Comparison of ENCODE assay signal across 20 mouse cellular contexts in the genomic region with DNA sequence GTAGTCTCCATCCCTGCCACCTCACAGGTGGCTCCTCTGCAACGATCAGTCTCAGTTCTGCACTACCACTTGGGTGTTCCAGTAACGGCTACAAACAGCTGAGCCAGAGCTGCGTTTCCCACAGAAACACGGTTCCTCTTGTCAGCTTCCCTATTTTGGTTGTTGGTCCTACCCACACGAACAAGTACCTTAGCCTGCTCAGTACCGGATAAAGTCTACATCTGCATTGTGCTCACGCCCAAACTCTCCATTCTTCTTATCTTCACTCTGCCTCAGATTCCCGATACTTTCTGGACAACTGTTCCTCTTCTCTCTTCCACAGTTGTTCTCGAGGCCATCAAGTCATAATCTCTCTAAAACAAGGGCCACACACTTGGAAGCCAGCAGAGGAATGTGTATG. TPM values are rescaled to one million over a fixed set of nuclear protein-coding genes. Genes with fewer than 3 reads are reported as not detected.
DNase-seq lines count a peak whose midpoint lies in the region; ATAC-seq and TF ChIP-seq lines count a peak whose summit lies in the region.
"Had no signal": no experiment of that assay in that cellular context is flagged by ENCODE, and none has a peak within 500 bp of the region (broad histone marks: within the 10 kb centered on the region; RNA-seq: fewer than 3 reads in every experiment).

No protein-coding gene starts in this region.

- TF ChIP-seq EP300 in liver, postnatal 0 days (IDR thresholded peaks at IDR 0.05; ENCODE audit: low read depth), result no peak
- no peak for TF ChIP-seq EP300 in CH12.LX (IDR thresholded peaks at IDR 0.05; ENCODE audit: low read length)

- DNase-seq in liver, postnatal 0 days, result no peak
- no peak for DNase-seq in liver, embryonic 11.5 days (ENCODE audit: low spot score)
- peak; percentile 55 for DNase-seq in CH12.LX (ENCODE audit: extremely low read depth)
- DNase-seq in monocyte, adult 2 months (ENCODE audit: low read depth in 1 of 2, low spot score in 2 of 2), result peak; percentile 16 to 44
- DNase-seq in adrenal gland, postnatal 25 days, result no peak
- DNase-seq: adrenal gland, adult 8-10 months; cerebellum, adult 8-10 months; heart, postnatal 10 days; kidney, adult 18-20 months; kidney, postnatal 25 days; layer of hippocampus, adult 9-11 months; lung, adult 2 months; right cerebral cortex, postnatal 25 days; thymus, adult 18-20 months had no signal

- no peak overlapping the region for H3K9ac ChIP-seq in liver, postnatal 0 days (replicated peaks)
- H3K9ac ChIP-seq in liver, embryonic 11.5 days (ENCODE audit: low read depth, low read length), result no peak overlapping the region
- H3K9ac ChIP-seq in CH12.LX (ENCODE audit: insufficient read depth, low read depth), result peak overlapping the region; percentile 77
- H3K9ac ChIP-seq: neural tube, embryonic 13.5 days had no signal

- TF ChIP-seq CTCF in liver, postnatal 0 days (IDR thresholded peaks at IDR 0.05; ENCODE audit: low read depth), result no peak
- no peak for TF ChIP-seq CTCF in CH12.LX (conservative IDR thresholded peaks at IDR 0.05 in 1 of 2, IDR thresholded peaks at IDR 0.05 in 1 of 2; ENCODE audit: low read depth in 2 of 2, low read length in 2 of 2)
- no peak for TF ChIP-seq CTCF in bone marrow macrophage, adult 2 months (IDR thresholded peaks at IDR 0.05; ENCODE audit: low read depth, low read length)

- 46% methylated on average over 9 of the region's 9 CpGs for WGBS in liver, postnatal 0 days (ENCODE audit: insufficient replicate concordance)
- WGBS in liver, embryonic 11.5 days, result 61% methylated on average over 9 of the region's 9 CpGs

- H3K36me3 ChIP-seq in liver, postnatal 0 days (replicated peaks; ENCODE audit: insufficient read depth, low read length), result peaks cover 26% of the 10 kb centered on the region
- H3K36me3 ChIP-seq in liver, embryonic 11.5 days (ENCODE audit: control insufficient read depth, insufficient read depth, low read length), result peaks cover 20% of the 10 kb centered on the region
- peaks cover 38 to 50% of the 10 kb centered on the region in 2 experiments for H3K36me3 ChIP-seq in CH12.LX (replicated peaks in 1 of 2; ENCODE audit: control insufficient read depth in 1 of 2, insufficient read depth in 1 of 2, low read length in 1 of 2)

- no peaks in the 10 kb centered on the region for H3K9me3 ChIP-seq in liver, postnatal 0 days (ENCODE audit: low read length)
- no peaks in the 10 kb centered on the region for H3K9me3 ChIP-seq in liver, embryonic 11.5 days (ENCODE audit: control insufficient read depth, low read length)
- H3K9me3 ChIP-seq in CH12.LX (replicated peaks; ENCODE audit: low read length), result no peaks in the 10 kb centered on the region
- H3K9me3 ChIP-seq: neural tube, embryonic 13.5 days had no signal

- dilution Hi-C loops in CH12.LX (cut with MboI; ENCODE audit: extremely low pct_ligation_motif_present, extremely low pct_unique_long_range_greater_than_20kb, low sequenced_read_pairs), result no loop called here

- TF ChIP-seq RAD21 in CH12.LX (IDR thresholded peaks at IDR 0.05; ENCODE audit: low read depth, low read length), result no peak

- in situ Hi-C loops in CH12.LX (cut with MboI; ENCODE audit: low pct_ligation_motif_present, low pct_unique_long_range_greater_than_20kb, low sequenced_read_pairs), result no loop called here

- no peak overlapping the region for H3K4me3 ChIP-seq in liver, postnatal 0 days (ENCODE audit: low read depth, low read length)
- H3K4me3 ChIP-seq in liver, embryonic 11.5 days (ENCODE audit: low read depth, low read length), result no peak overlapping the region
- peak overlapping the region in 1 of 3 experiments; percentile 11 for H3K4me3 ChIP-seq in CH12.LX (replicated peaks in 1 of 3; ENCODE audit: low read depth in 2 of 3, low read length in 2 of 3, poor library complexity in 1 of 3)
- 0 out of 2 replicates have a peak overlapping the region, but pooled peaks have one; percentile 3 for H3K4me3 ChIP-seq in bone marrow macrophage, adult 2 months (ENCODE audit: insufficient read depth, low read length)
- H3K4me3 ChIP-seq: heart, adult 2 months had no signal

- no peaks in the 10 kb centered on the region for H3K27me3 ChIP-seq in liver, postnatal 0 days (ENCODE audit: insufficient read depth, low read length)
- H3K27me3 ChIP-seq in liver, embryonic 11.5 days (replicated peaks; ENCODE audit: control insufficient read depth, insufficient read depth, low read length), result no peaks in the 10 kb centered on the region; the same call in 1 of the 2 replicates
- no peaks in the 10 kb centered on the region for H3K27me3 ChIP-seq in CH12.LX (replicated peaks)

- peak overlapping the region; percentile 2; the same call in 1 of the 2 replicates for H3K27ac ChIP-seq in liver, postnatal 0 days (ENCODE audit: low read depth)
- H3K27ac ChIP-seq in liver, embryonic 11.5 days (ENCODE audit: low read depth, low read length), result no peak overlapping the region
- no peak overlapping the region for H3K27ac ChIP-seq in CH12.LX (ENCODE audit: insufficient read depth, low read depth)
- no peak overlapping the region for H3K27ac ChIP-seq in bone marrow macrophage, adult 2 months (ENCODE audit: insufficient read depth, low read depth, low read length)
- H3K27ac ChIP-seq: heart, adult 2 months; neural tube, embryonic 13.5 days had no signal

- no peak for ATAC-seq in liver, postnatal 0 days
- no peak for ATAC-seq in liver, embryonic 11.5 days (replicated peaks; ENCODE audit: low FRiP score)
- ATAC-seq in inflammation-experienced regulatory T-cells, adult 6 months, result no peak
- ATAC-seq: hindbrain, embryonic 16.5 days had no signal

- peaks cover 21% of the 10 kb centered on the region for H3K79me2 ChIP-seq in CH12.LX (replicated peaks; ENCODE audit: control insufficient read depth, extremely low read depth, insufficient read depth, poor library complexity, severe bottlenecking)

- H3K4me1 ChIP-seq in liver, postnatal 0 days (ENCODE audit: insufficient read depth), result peaks cover 8% of the 10 kb centered on the region
- H3K4me1 ChIP-seq in liver, embryonic 11.5 days (replicated peaks; ENCODE audit: control insufficient read depth, insufficient read depth, low read length), result peaks cover 8% of the 10 kb centered on the region
- H3K4me1 ChIP-seq in CH12.LX (ENCODE audit: control insufficient read depth in 1 of 2, insufficient read depth in 2 of 2), result peaks cover 7 to 24% of the 10 kb centered on the region in 2 experiments; a peak in 3 of 4 replicates
- H3K4me1 ChIP-seq in bone marrow macrophage, adult 2 months (ENCODE audit: control insufficient read depth, insufficient read depth, low read length), result peaks cover 22% of the 10 kb centered on the region

- no peak for TF ChIP-seq POLR2A in CH12.LX (IDR thresholded peaks at IDR 0.05; ENCODE audit: low read depth, low read length)
- no peak for TF ChIP-seq POLR2A in bone marrow macrophage, adult 2 months (IDR thresholded peaks at IDR 0.05; ENCODE audit: borderline replicate concordance, low read depth, low read length)

- H3K4me2 ChIP-seq in liver, postnatal 0 days (ENCODE audit: low read depth, low read length), result no peak overlapping the region
- no peak overlapping the region for H3K4me2 ChIP-seq in liver, embryonic 11.5 days
- peak overlapping the region; percentile 97 for H3K4me2 ChIP-seq in CH12.LX (ENCODE audit: insufficient read depth, low read depth, poor library complexity, severe bottlenecking)

RNA-seq across cellular contexts. Expression of gene Bloc1s2, which starts 1.9 kb away (rescaled TPM):
- polyA plus RNA-seq in liver, postnatal 0 days (2015; fragmentation: Nextera tagmentation; extraction: Ambion mirVana), result 31.6 and 33.2 TPM in 2 replicates
- 83.3 and 93.0 TPM in 2 replicates for polyA plus RNA-seq in liver, embryonic 11.5 days (2014; fragmentation: Nextera tagmentation; extraction: Ambion mirVana)
- 115 and 117 TPM in 2 replicates for total RNA-seq in CH12.LX (2012; rRNA removed)
- 92.4 and 107 TPM in 2 replicates for total RNA-seq in CH12.LX (2014; rRNA removed)
- 96.3 and 101 TPM in 2 replicates for polyA plus RNA-seq in CH12.LX (2012; ENCODE audit: insufficient read length, low read depth)
- polyA plus RNA-seq in bone marrow macrophage, adult 2 months (2012; ENCODE audit: insufficient read depth, insufficient read length, missing spikeins), result 55.9 and 58.7 TPM in 2 replicates
- polyA plus RNA-seq in inflammation-experienced regulatory T-cells, adult 6 months (2017; shearing (Covaris generic)), result 100 to 1,000 TPM; 122 to 144 (median 132) TPM
- 24.7 and 36.9 TPM in 2 replicates for total RNA-seq in adrenal gland, postnatal 25 days (2021)

RNA-seq across cellular contexts. Expression of gene Cwf19l1, which starts 8.7 kb away (rescaled TPM):
- polyA plus RNA-seq in liver, postnatal 0 days (2015; fragmentation: Nextera tagmentation; extraction: Ambion mirVana), result 12.3 and 12.6 TPM in 2 replicates
- 39.7 and 42.3 TPM in 2 replicates for polyA plus RNA-seq in liver, embryonic 11.5 days (2014; fragmentation: Nextera tagmentation; extraction: Ambion mirVana)
- total RNA-seq in CH12.LX (2012; rRNA removed) (11.0 and 15.2 TPM in 2 replicates), CH12.LX (2014; rRNA removed) (27.8 and 30.4 TPM in 2 replicates)
- polyA plus RNA-seq in CH12.LX (2012; ENCODE audit: insufficient read length, low read depth), result 45.0 and 45.9 TPM in 2 replicates
- polyA plus RNA-seq in bone marrow macrophage, adult 2 months (2012; ENCODE audit: insufficient read depth, insufficient read length, missing spikeins), result 18.5 and 19.2 TPM in 2 replicates
- polyA plus RNA-seq in inflammation-experienced regulatory T-cells, adult 6 months (2017; shearing (Covaris generic)), result 10 to 100 TPM; 23.2 to 37.0 (median 28.4) TPM
- 25.7 and 37.0 TPM in 2 replicates for total RNA-seq in adrenal gland, postnatal 25 days (2021)

RNA-seq across cellular contexts. Expression of gene Chuk, which starts 37.1 kb away (rescaled TPM):
- 27.7 and 29.6 TPM in 2 replicates for polyA plus RNA-seq in liver, postnatal 0 days (2015; fragmentation: Nextera tagmentation; extraction: Ambion mirVana)
- polyA plus RNA-seq in liver, embryonic 11.5 days (2014; fragmentation: Nextera tagmentation; extraction: Ambion mirVana), result 42.2 and 44.4 TPM in 2 replicates
- total RNA-seq in CH12.LX (2012; rRNA removed), result 36.4 and 36.9 TPM in 2 replicates
- total RNA-seq in CH12.LX (2014; rRNA removed), result 82.4 and 102 TPM in 2 replicates
- polyA plus RNA-seq in CH12.LX (2012; ENCODE audit: insufficient read length, low read depth), result 40.6 and 42.7 TPM in 2 replicates
- polyA plus RNA-seq in bone marrow macrophage, adult 2 months (2012; ENCODE audit: insufficient read depth, insufficient read length, missing spikeins), result 44.4 and 47.2 TPM in 2 replicates
- polyA plus RNA-seq in inflammation-experienced regulatory T-cells, adult 6 months (2017; shearing (Covaris generic)), result 10 to 100 TPM; 39.5 to 49.3 (median 40.2) TPM
- total RNA-seq in adrenal gland, postnatal 25 days (2021), result 74.6 and 84.0 TPM in 2 replicates

RNA-seq across cellular contexts. Expression of gene Pkd2l1, which starts 47.9 kb away (rescaled TPM):
- polyA plus RNA-seq in liver, postnatal 0 days (2015; fragmentation: Nextera tagmentation; extraction: Ambion mirVana), result not detected in 2 replicates
- not detected in 2 replicates for polyA plus RNA-seq in liver, embryonic 11.5 days (2014; fragmentation: Nextera tagmentation; extraction: Ambion mirVana)
- total RNA-seq in CH12.LX (2012; rRNA removed) (0.04 TPM in 1 of 2 replicates, not detected in the other), CH12.LX (2014; rRNA removed) (not detected in 2 replicates)
- polyA plus RNA-seq in CH12.LX (2012; ENCODE audit: insufficient read length, low read depth), result 0.07 TPM in 2 replicates
- polyA plus RNA-seq in bone marrow macrophage, adult 2 months (2012; ENCODE audit: insufficient read depth, insufficient read length, missing spikeins), result not detected in 2 replicates
- under 1 TPM in 1 of 3 experiments, not detected in 2; 0.10 TPM for polyA plus RNA-seq in inflammation-experienced regulatory T-cells, adult 6 months (2017; shearing (Covaris generic))
- total RNA-seq in adrenal gland, postnatal 25 days (2021), result not detected in 2 replicates
- total RNA-seq: adrenal gland, adult 8-10 months; gastrocnemius, adult 8-10 months; heart, adult 2 months; heart, postnatal 10 days had no signal
- polyA plus RNA-seq: heart, adult 2 months had no signal

RNA-seq across cellular contexts. Expression of gene Scd3, which starts 58.7 kb away (rescaled TPM):
- polyA plus RNA-seq in liver, postnatal 0 days (2015; fragmentation: Nextera tagmentation; extraction: Ambion mirVana), result not detected in 2 replicates
- not detected in 2 replicates for polyA plus RNA-seq in liver, embryonic 11.5 days (2014; fragmentation: Nextera tagmentation; extraction: Ambion mirVana)
- total RNA-seq in CH12.LX (2012; rRNA removed) (0.04 TPM in 1 of 2 replicates, not detected in the other), CH12.LX (2014; rRNA removed) (not detected in 2 replicates)
- polyA plus RNA-seq in CH12.LX (2012; ENCODE audit: insufficient read length, low read depth), result 0.11 TPM in 1 of 2 replicates, not detected in the other
- polyA plus RNA-seq in bone marrow macrophage, adult 2 months (2012; ENCODE audit: insufficient read depth, insufficient read length, missing spikeins), result not detected in 2 replicates
- not detected for polyA plus RNA-seq in inflammation-experienced regulatory T-cells, adult 6 months (2017; shearing (Covaris generic))
- not detected in 2 replicates for total RNA-seq in adrenal gland, postnatal 25 days (2021)
- total RNA-seq: gastrocnemius, adult 8-10 months had no signal
- polyA plus RNA-seq: lung, adult 2 months had no signal

Comparison
In these comparisons a context has a peak if more than half of its experiments do, and no peak if none do; other contexts are left out.
1. DNase-seq: peak in CH12.LX (single experiment) and monocyte, adult 2 months (2 of 2); none in liver, postnatal 0 days (single experiment), liver, embryonic 11.5 days (single experiment) and adrenal gland, postnatal 25 days (single experiment).